Mouse (Mus musculus) MEL (cell line): Measurements from ENCODE around the gene Opa1. TPM values are rescaled to one million over a fixed set of nuclear protein-coding genes. Genes with fewer than 3 reads are reported as not detected.

ENCODE experiments used
- DNase-seq: peaks from one replicate; pipeline ENCODE4 v3.0.0; 2011; ENCODE audit warnings: low read depth, low spot score
- H3K27ac ChIP-seq: 2 replicates; pipeline ENCODE4 v1.5.1; 2012; ENCODE audit warnings: low read depth, mild to moderate bottlenecking, control low read depth, low read length, moderate library complexity; ENCODE audit not compliant: control insufficient read depth
- H3K27me3 ChIP-seq, 2 experiments: fragments of 150-350 bp in 1 of 2; sonication (generic) in 1 of 2; 2 replicates each; pipeline ENCODE4 v1.6.1; 2012; ENCODE audit warnings: low read length in 2 of 2, mild to moderate bottlenecking in 2 of 2, improper control_type of control experiment in 1 of 2, moderate library complexity in 1 of 2; ENCODE audit not compliant: insufficient read depth in 2 of 2, control insufficient read depth in 1 of 2
- H3K36me3 ChIP-seq, 2 experiments: 2 replicates each; pipeline ENCODE4 v1.6.1; 2012 to 2014; ENCODE audit warnings: low read length in 2 of 2, improper control_type of control experiment in 1 of 2, inconsistent platforms in 1 of 2, mild to moderate bottlenecking in 1 of 2; ENCODE audit not compliant: insufficient read depth in 2 of 2, control insufficient read depth in 1 of 2
- H3K4me1 ChIP-seq, 2 experiments: fragments of 150-350 bp in 1 of 2; sonication (generic) in 1 of 2; 2 replicates each; pipeline ENCODE4 v1.6.1; 2012; ENCODE audit warnings: low read length in 2 of 2, improper control_type of control experiment in 1 of 2, mild to moderate bottlenecking in 1 of 2; ENCODE audit not compliant: insufficient read depth in 2 of 2, control insufficient read depth in 1 of 2
- H3K4me3 ChIP-seq, 2 experiments: fragments of 150-350 bp in 1 of 2; sonication (generic) in 1 of 2; 2 replicates each; pipeline ENCODE4 v1.5.1; 2012; ENCODE audit warnings: low read depth in 2 of 2, low read length in 2 of 2, mild to moderate bottlenecking in 2 of 2, moderate library complexity in 2 of 2, control low read depth in 1 of 2, improper control_type of control experiment in 1 of 2; ENCODE audit not compliant: control insufficient read depth in 1 of 2, insufficient read depth in 1 of 2
- H3K79me2 ChIP-seq: 2 replicates; pipeline ENCODE4 v1.6.1; 2012; ENCODE audit warnings: mild to moderate bottlenecking, low read length, moderate library complexity; ENCODE audit not compliant: control insufficient read depth, poor library complexity, insufficient read depth
- H3K9ac ChIP-seq: 2 replicates; pipeline ENCODE4 v1.6.1; 2012; ENCODE audit warnings: low read depth, mild to moderate bottlenecking, control low read depth, low read length, moderate library complexity; ENCODE audit not compliant: control insufficient read depth, poor library complexity, severe bottlenecking
- H3K9me3 ChIP-seq: fragments of 150-350 bp; sonication (generic); replicated peaks from 2 replicates; pipeline ENCODE4 v1.6.1; 2012; ENCODE audit warnings: mild to moderate bottlenecking, low read length, improper control_type of control experiment, moderate library complexity; ENCODE audit not compliant: insufficient read depth
- BHLHE40 ChIP-seq: IDR thresholded peaks from 2 replicates; pipeline ENCODE4 v1.6.1; 2012; ENCODE audit warnings: low read depth, mild to moderate bottlenecking, inconsistent platforms, low read length, improper control_type of control experiment, borderline replicate concordance
- CHD1 ChIP-seq: IDR thresholded peaks from 2 replicates; pipeline ENCODE4 v1.6.1; 2012; ENCODE audit warnings: low read depth, mild to moderate bottlenecking, inconsistent platforms, low read length, improper control_type of control experiment
- CTCF ChIP-seq, 3 experiments: IDR thresholded peaks in 2 of 3; conservative IDR thresholded peaks in 1 of 3; 2 replicates each; pipeline ENCODE4 v1.5.1; 2011 to 2012; ENCODE audit warnings: low read length in 3 of 3, low read depth in 2 of 3, mild to moderate bottlenecking in 2 of 3, improper control_type of control experiment in 1 of 3, inconsistent platforms in 1 of 3, mixed read lengths in 1 of 3, moderate library complexity in 1 of 3; ENCODE audit not compliant: control insufficient read depth in 1 of 3, insufficient read depth in 1 of 3, poor library complexity in 1 of 3, severe bottlenecking in 1 of 3
- E2F4 ChIP-seq: IDR thresholded peaks from 2 replicates; pipeline ENCODE4 v1.6.1; 2011; ENCODE audit warnings: low read depth, low read length, improper control_type of control experiment, borderline replicate concordance
- ELF1 ChIP-seq: IDR thresholded peaks from 2 replicates; pipeline ENCODE4 v1.6.1; 2014; ENCODE audit warnings: low read depth, mild to moderate bottlenecking, inconsistent platforms, low read length, improper control_type of control experiment, moderate library complexity
- EP300 ChIP-seq, 2 experiments: IDR thresholded peaks; 2 replicates each; pipeline ENCODE4 v1.6.1; 2011; ENCODE audit warnings: improper control_type of control experiment in 2 of 2, low read length in 2 of 2, low read depth in 1 of 2, mild to moderate bottlenecking in 1 of 2
- ETS1 ChIP-seq: IDR thresholded peaks from 2 replicates; pipeline ENCODE4 v1.6.1; 2012; ENCODE audit warnings: low read depth, mild to moderate bottlenecking, inconsistent platforms, low read length, improper control_type of control experiment, moderate library complexity
- GABPA ChIP-seq: IDR thresholded peaks from 2 replicates; pipeline ENCODE4 v1.6.1; 2012; ENCODE audit warnings: low read depth, mild to moderate bottlenecking, inconsistent platforms, low read length, improper control_type of control experiment, moderate library complexity
- GATA1 ChIP-seq: IDR thresholded peaks from 2 replicates; pipeline ENCODE4 v1.6.1; 2011; ENCODE audit warnings: low read depth, low read length, improper control_type of control experiment
- HCFC1 ChIP-seq: IDR thresholded peaks from 2 replicates; pipeline ENCODE4 v1.6.1; 2012; ENCODE audit warnings: low read depth, mild to moderate bottlenecking, inconsistent platforms, low read length, improper control_type of control experiment, moderate library complexity
- JUND ChIP-seq: IDR thresholded peaks from 2 replicates; pipeline ENCODE4 v1.6.1; 2011; ENCODE audit warnings: low read depth, mild to moderate bottlenecking, improper control_type of control experiment, low read length
- KAT2A ChIP-seq: conservative IDR thresholded peaks from 2 replicates; pipeline ENCODE4 v1.6.1; 2012; ENCODE audit warnings: low read depth, low read length, improper control_type of control experiment, inconsistent platforms
- MAFK ChIP-seq: IDR thresholded peaks from 2 replicates; pipeline ENCODE4 v1.6.1; 2011; ENCODE audit warnings: low read depth, mild to moderate bottlenecking, low read length, improper control_type of control experiment, borderline replicate concordance
- MAX ChIP-seq: IDR thresholded peaks from 2 replicates; pipeline ENCODE4 v1.6.1; 2011; ENCODE audit warnings: low read length, improper control_type of control experiment
- MAZ ChIP-seq: IDR thresholded peaks from 2 replicates; pipeline ENCODE4 v1.6.1; 2012; ENCODE audit warnings: low read depth, mild to moderate bottlenecking, inconsistent platforms, low read length, improper control_type of control experiment
- MEF2A ChIP-seq: IDR thresholded peaks from 2 replicates; pipeline ENCODE4 v1.6.1; 2014; ENCODE audit warnings: low read depth, mild to moderate bottlenecking, inconsistent platforms, low read length, improper control_type of control experiment; ENCODE audit not compliant: poor library complexity, insufficient replicate concordance, severe bottlenecking; ENCODE audit errors: extremely low read depth
- MXI1 ChIP-seq: IDR thresholded peaks from 2 replicates; pipeline ENCODE4 v1.6.1; 2011; ENCODE audit warnings: mild to moderate bottlenecking, low read depth, low read length, improper control_type of control experiment
- MYB ChIP-seq: IDR thresholded peaks from 2 replicates; pipeline ENCODE4 v1.6.1; 2011; ENCODE audit warnings: mild to moderate bottlenecking, low read depth, low read length, improper control_type of control experiment
- MYC ChIP-seq: IDR thresholded peaks from 2 replicates; pipeline ENCODE4 v1.6.1; 2011; ENCODE audit warnings: low read depth, mild to moderate bottlenecking, low read length, improper control_type of control experiment, moderate library complexity
- NELFE ChIP-seq: IDR thresholded peaks from 2 replicates; pipeline ENCODE4 v1.6.1; 2011; ENCODE audit warnings: low read depth, low read length, improper control_type of control experiment
- NRF1 ChIP-seq: IDR thresholded peaks from 2 replicates; pipeline ENCODE4 v1.6.1; 2014; ENCODE audit warnings: low read depth, mild to moderate bottlenecking, inconsistent platforms, low read length, improper control_type of control experiment, moderate library complexity; ENCODE audit not compliant: poor library complexity, insufficient read depth, severe bottlenecking
- POLR2A ChIP-seq, 2 experiments: IDR thresholded peaks; 2 replicates each; pipeline ENCODE4 v1.6.1; 2011 to 2012; ENCODE audit warnings: low read length in 2 of 2, mild to moderate bottlenecking in 2 of 2, control low read depth in 1 of 2, improper control_type of control experiment in 1 of 2, low read depth in 1 of 2, moderate library complexity in 1 of 2; ENCODE audit not compliant: control insufficient read depth in 1 of 2, insufficient read depth in 1 of 2, poor library complexity in 1 of 2
- POLR2AphosphoS2 ChIP-seq: IDR thresholded peaks from 2 replicates; pipeline ENCODE4 v1.6.1; 2011; ENCODE audit warnings: low read length, improper control_type of control experiment
- POLR2AphosphoS5 ChIP-seq: IDR thresholded peaks from 2 replicates; pipeline ENCODE4 v1.6.1; 2012; ENCODE audit warnings: low read depth, borderline replicate concordance, mild to moderate bottlenecking, inconsistent platforms, low read length, moderate library complexity, mixed read lengths
- RCOR1 ChIP-seq: IDR thresholded peaks from 2 replicates; pipeline ENCODE4 v1.6.1; 2012; ENCODE audit warnings: low read depth, mild to moderate bottlenecking, inconsistent platforms, low read length, improper control_type of control experiment
- SIN3A ChIP-seq: IDR thresholded peaks from 2 replicates; pipeline ENCODE4 v1.6.1; 2012; ENCODE audit warnings: low read length, improper control_type of control experiment, inconsistent platforms
- SMC3 ChIP-seq: IDR thresholded peaks from 2 replicates; pipeline ENCODE4 v1.6.1; 2011; ENCODE audit warnings: low read depth, low read length, improper control_type of control experiment
- TBP ChIP-seq: IDR thresholded peaks from 2 replicates; pipeline ENCODE4 v1.8.0; 2011; ENCODE audit warnings: low read depth, low read length, improper control_type of control experiment
- TCF12 ChIP-seq: IDR thresholded peaks from 2 replicates; pipeline ENCODE4 v1.6.1; 2014; ENCODE audit warnings: low read depth, mild to moderate bottlenecking, inconsistent platforms, low read length, improper control_type of control experiment, moderate library complexity
- UBTF ChIP-seq: IDR thresholded peaks from 2 replicates; pipeline ENCODE4 v1.6.1; 2012; ENCODE audit warnings: low read depth, mild to moderate bottlenecking, inconsistent platforms, low read length, improper control_type of control experiment, moderate library complexity, borderline replicate concordance; ENCODE audit not compliant: insufficient read depth
- USF1 ChIP-seq: IDR thresholded peaks from 2 replicates; pipeline ENCODE4 v1.6.1; 2014; ENCODE audit warnings: low read depth, mild to moderate bottlenecking, inconsistent platforms, low read length, improper control_type of control experiment, moderate library complexity
- USF2 ChIP-seq, 2 experiments: IDR thresholded peaks; 2 replicates each; pipeline ENCODE4 v1.6.1; 2011 to 2012; ENCODE audit warnings: improper control_type of control experiment in 2 of 2, low read length in 2 of 2, borderline replicate concordance in 1 of 2, inconsistent platforms in 1 of 2, low read depth in 1 of 2, mild to moderate bottlenecking in 1 of 2; ENCODE audit not compliant: insufficient read depth in 1 of 2
- ZC3H11A ChIP-seq: IDR thresholded peaks from 2 replicates; pipeline ENCODE4 v1.6.1; 2012; ENCODE audit warnings: low read depth, mild to moderate bottlenecking, inconsistent platforms, low read length, improper control_type of control experiment
- ZKSCAN1 ChIP-seq: IDR thresholded peaks from 2 replicates; pipeline ENCODE4 v1.6.1; 2012; ENCODE audit warnings: low read depth, mild to moderate bottlenecking, inconsistent platforms, low read length, improper control_type of control experiment, moderate library complexity
- ZMIZ1 ChIP-seq: IDR thresholded peaks from 2 replicates; pipeline ENCODE4 v1.6.1; 2012; ENCODE audit warnings: low read depth, mild to moderate bottlenecking, inconsistent platforms, low read length, improper control_type of control experiment, moderate library complexity
- polyA plus RNA-seq, 2 experiments: library from polyadenylated mRNA; stranded (reverse) in 1 of 2; unstranded in 1 of 2; fragments of >175 nt in 1 of 2; fragments of >200 nt in 1 of 2; gene quantifications; 2 replicates each; pipeline versions ENCODE4 v1.2.1 to v1.2.4; 2012; ENCODE audit warnings: low replicate concordance in 2 of 2, low read depth in 1 of 2; ENCODE audit not compliant: insufficient read length in 2 of 2, insufficient read depth in 1 of 2, missing spikeins in 1 of 2
- total RNA-seq: library from RNA; depleted of rRNA; stranded (reverse); fragments of 300-350 nt; gene quantifications from 2 replicates; pipeline ENCODE4 v1.2.3, GENCODE M21; 2012; rRNA removed

Opa1 gene
- total RNA-seq: 45.6 and 48.4 TPM in 2 replicates
- 10 to 100 TPM; 43.4 to 56.1 TPM for polyA plus RNA-seq

DNA sequence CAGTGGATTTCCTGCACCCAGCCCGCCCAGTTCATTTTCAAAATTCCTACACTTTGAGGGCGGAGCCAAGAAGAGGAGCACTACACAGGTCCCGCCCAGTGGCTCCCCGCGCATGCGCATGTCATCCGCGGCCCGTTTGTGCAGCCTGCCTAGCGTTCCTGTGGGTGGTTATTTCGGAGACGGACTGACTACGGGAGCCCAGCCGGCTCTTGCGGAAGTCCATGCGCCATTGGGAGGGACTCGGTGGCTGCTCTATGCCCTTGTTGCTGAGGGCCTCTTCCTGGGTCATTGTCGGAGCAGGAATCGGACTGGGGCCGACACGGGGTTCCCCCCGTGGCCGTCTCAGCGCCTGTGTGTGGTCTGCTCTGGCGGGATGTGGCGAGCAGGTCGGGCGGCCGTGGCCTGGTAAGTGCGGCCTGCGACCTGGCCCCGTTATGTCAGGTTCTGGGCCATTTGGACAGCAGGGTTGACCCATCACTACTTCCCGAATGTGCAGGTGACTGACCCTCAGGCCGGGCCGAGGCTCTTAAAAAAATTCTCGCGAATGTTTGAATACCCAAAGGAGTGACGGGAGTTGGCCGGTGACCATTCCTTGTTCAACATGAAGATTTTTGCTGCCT lies at the start of gene Opa1:
Gene Opa1, plus strand, starts transcription at position 168 of the 620 bp plus-strand sequence.
- H3K79me2 ChIP-seq: peaks cover 18% of the 10 kb centered on the region
- peak; percentile 96 for DNase-seq
- H3K27ac ChIP-seq: no peak within 1 kb of the TSS; the same call in 1 of the 2 replicates
- H3K9ac ChIP-seq: peak within 1 kb of the TSS; percentile 92
- peak within 1 kb of the TSS; percentile 81 to 82 for H3K4me3 ChIP-seq
- H3K4me1 ChIP-seq: peaks cover 2 to 3% of the 10 kb centered on the region in 2 experiments; a peak in 3 of 4 replicates
- H3K9me3 ChIP-seq: no peaks in the 10 kb centered on the region
- H3K27me3 ChIP-seq: no peaks in the 10 kb centered on the region; a peak in 2 of 4 replicates
- peaks cover 0 to 12% of the 10 kb centered on the region in 2 experiments; a peak in 2 of 4 replicates for H3K36me3 ChIP-seq
- TF ChIP-seq ELF1 (peak; percentile 97), HCFC1 (peak; percentile 98), E2F4 (no peak), EP300 (IDR thresholded peaks at IDR 0.05; ENCODE audit: low read depth in 1 of 2, low read length in 2 of 2) (no peak), USF1 (peak; percentile 37; the same call in 1 of the 2 replicates), MAFK (no peak), POLR2AphosphoS5 (no peak), CTCF (IDR thresholded peaks at IDR 0.05 in 2 of 3, conservative IDR thresholded peaks at IDR 0.05 in 1 of 3; ENCODE audit: control insufficient read depth in 1 of 3, insufficient read depth in 1 of 3, low read depth in 2 of 3, low read length in 3 of 3, poor library complexity in 1 of 3, severe bottlenecking in 1 of 3) (0 out of 6 replicates have a peak, but pooled peaks of 1 of the 3 experiments have one; percentile 0), MXI1 (peak; percentile 89), ZKSCAN1 (no peak), ETS1 (peak; percentile 44; the same call in 1 of the 2 replicates), SIN3A (peak; percentile 95), SMC3 (no peak), GABPA (no peak), MAZ (peak; percentile 74), ZC3H11A (no peak), ZMIZ1 (no peak), USF2 (IDR thresholded peaks at IDR 0.05; ENCODE audit: borderline replicate concordance in 1 of 2, insufficient read depth in 1 of 2, low read depth in 1 of 2, low read length in 2 of 2) (no peak), MYC (0 out of 2 replicates have a peak, but pooled peaks have one; percentile 40), TCF12 (peak; percentile 70), CHD1 (no peak), MYB (no peak), NRF1 (peak; percentile 98), KAT2A (peak; percentile 90), BHLHE40 (no peak), GATA1 (no peak), TBP (peak; percentile 71), RCOR1 (no peak), POLR2AphosphoS2 (no peak), POLR2A (IDR thresholded peaks at IDR 0.05; ENCODE audit: control insufficient read depth in 1 of 2, insufficient read depth in 1 of 2, low read depth in 1 of 2, low read length in 2 of 2, poor library complexity in 1 of 2) (peak; percentile 65 to 76; a peak in 3 of 4 replicates), UBTF (no peak), MAX (peak; percentile 39), JUND (no peak), NELFE (peak; percentile 71), MEF2A (no peak)
